Mouse (Mus musculus): ENCODE measurements at regions not wholly inside any gene's neighbourhood (a gene's known extent, or its start where the extent isn't known, plus 50 kb on each side); places are given as distances from the start of the nearest gene placed in this dataset.

DNA sequence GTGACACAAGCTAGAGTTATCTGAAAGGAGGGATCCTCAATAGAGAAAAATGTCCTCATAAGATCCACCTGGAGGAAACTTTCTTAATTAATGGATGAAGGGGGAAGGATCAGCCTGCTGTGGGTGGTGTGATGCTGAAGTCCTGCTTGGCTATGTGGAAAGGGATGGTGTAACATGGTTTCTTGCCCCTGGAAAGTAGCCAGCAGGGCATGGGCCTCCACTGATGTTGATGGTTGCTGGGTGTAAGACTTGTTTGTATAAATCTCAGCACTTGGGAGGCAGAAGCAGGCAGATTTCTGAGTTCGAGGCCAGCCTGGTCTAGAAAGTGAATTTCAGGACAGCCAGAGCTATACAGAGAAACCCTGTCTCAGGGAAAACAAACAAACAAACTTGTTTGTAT is 152.7 kb upstream of the Foxn2 start:
- TF ChIP-seq CTCF (IDR thresholded peaks at IDR 0.05; ENCODE audit: extremely low read depth, insufficient read length, insufficient replicate concordance, low read depth, low read length) (no peak), POLR2A (IDR thresholded peaks at IDR 0.05; ENCODE audit: low read depth, low read length) (no peak)

All from small intestine, adult 2 months (tissue).